Mouse (Mus musculus) naive thymus-derived CD4-positive, alpha-beta T cell, adult 5 months (primary cell): Measurements from ENCODE around the gene Rtn4. TPM values are rescaled to one million over a fixed set of nuclear protein-coding genes. Genes with fewer than 3 reads are reported as not detected.

Experiments
- polyA plus RNA-seq: library from polyadenylated mRNA; unstranded; fragments of 100-300 nt; shearing (Covaris generic); gene quantifications from one replicate; pipeline ENCODE4 v1.2.1, GENCODE M21; 2017

The Rtn4 gene
- polyA plus RNA-seq, result 30.9 TPM

DNA sequence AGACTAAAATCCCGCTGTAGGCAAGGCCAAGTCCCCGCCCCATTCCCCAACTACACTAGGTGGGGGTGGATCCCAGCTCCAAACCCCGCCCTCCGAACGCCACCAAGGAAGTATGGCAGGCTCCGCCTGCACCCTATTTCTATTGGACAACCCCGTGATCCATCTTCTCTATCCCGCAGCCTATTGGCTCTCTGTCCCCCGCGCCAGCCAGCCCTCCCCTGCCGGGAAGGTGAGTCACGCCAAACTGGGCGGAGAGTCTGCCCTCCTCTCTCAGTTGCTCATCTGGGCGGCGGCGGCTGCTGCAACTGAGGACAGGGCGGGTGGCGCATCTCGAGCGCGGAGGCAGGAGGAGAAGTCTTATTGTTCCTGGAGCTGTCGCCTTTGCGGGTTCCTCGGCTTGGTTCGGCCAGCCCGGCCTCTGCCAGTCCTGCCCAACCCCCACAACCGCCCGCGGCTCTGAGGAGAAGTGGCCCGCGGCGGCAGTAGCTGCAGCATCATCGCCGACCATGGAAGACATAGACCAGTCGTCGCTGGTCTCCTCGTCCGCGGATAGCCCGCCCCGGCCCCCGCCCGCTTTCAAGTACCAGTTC, at the start of gene Rtn4:
Gene Rtn4 (plus strand): TSS at position 265 of the 590 bp plus-strand sequence.

Other genes starting within 250 kb of the Rtn4 start
- gene Prorsd1, start 177.9 kb upstream of the Rtn4 start, polyA plus RNA-seq, result 27.0 TPM
- 30.0 TPM for gene Mtif2, start 166.5 kb upstream of the Rtn4 start, polyA plus RNA-seq
- 0.39 TPM for gene Clhc1, start 145.0 kb upstream of the Rtn4 start, polyA plus RNA-seq
- 534 TPM for gene Rps27a, start 144.8 kb upstream of the Rtn4 start, polyA plus RNA-seq
- gene 4931440F15Rik, start 132.7 kb downstream of the Rtn4 start, polyA plus RNA-seq, result not detected